Mouse (Mus musculus) testis, adult 2 months (tissue): ENCODE data around the gene Cldn2.

ENCODE experiments used
- CTCF ChIP-seq: fragments of 200-500 bp; IDR thresholded peaks from 2 replicates; pipeline ENCODE4 v1.5.1; 2012; ENCODE audit warnings: low read depth, mild to moderate bottlenecking, inconsistent platforms, low read length, moderate library complexity; ENCODE audit not compliant: control insufficient read depth, insufficient read depth, insufficient replicate concordance
- POLR2A ChIP-seq: fragments of 200-500 bp; IDR thresholded peaks from 2 replicates; pipeline ENCODE4 v1.6.1; 2012; ENCODE audit warnings: low read depth, mild to moderate bottlenecking, inconsistent platforms, low read length, moderate library complexity; ENCODE audit not compliant: control insufficient read depth

- no peak for TF ChIP-seq CTCF
- no peak for TF ChIP-seq POLR2A
Measured at GRCm38 (mm10) chrX:139839057-139839456, 38.4 kb downstream of the Cldn2 start.
